ENCODE assay signal across 16 mouse cellular contexts in genomic region chr1:133162981-133163380, GRCm38 (mm10). TPM values are rescaled to one million over a fixed set of nuclear protein-coding genes. Genes with fewer than 3 reads are reported as not detected.
DNase-seq lines count a peak whose midpoint lies in the region; ATAC-seq and TF ChIP-seq lines count a peak whose summit lies in the region.
"Had no signal": no experiment of that assay in that cellular context is flagged by ENCODE, and none has a peak within 500 bp of the region (broad histone marks: within the 10 kb centered on the region; RNA-seq: fewer than 3 reads in every experiment).

No protein-coding gene starts in this region.

- H3K27ac ChIP-seq in hindbrain, embryonic 14.5 days: no peak overlapping the region
- H3K27ac ChIP-seq in hindbrain, postnatal 0 days: no peak overlapping the region
- no peak overlapping the region for H3K27ac ChIP-seq in embryonic facial prominence, embryonic 15.5 days (replicated peaks)
- H3K27ac ChIP-seq in neural tube, embryonic 13.5 days (replicated peaks): no peak overlapping the region
- H3K27ac ChIP-seq: hindbrain, embryonic 15.5 days; liver, embryonic 13.5 days had no signal

- DNase-seq in hindbrain, embryonic 14.5 days (ENCODE audit: low spot score): no peak
- DNase-seq in hindbrain, postnatal 0 days (ENCODE audit: low spot score): no peak
- DNase-seq in 3T3-L1 (ENCODE audit: low read depth, low spot score): peak; percentile 20
- DNase-seq in cerebellum, adult 11-12 months: no peak
- DNase-seq in layer of hippocampus, postnatal 36 days: no peak
- DNase-seq: cerebellum, adult 8-10 months; gastrocnemius, postnatal 36 days; liver, embryonic 13.5 days; right cerebral cortex, postnatal 25 days had no signal

- H3K4me2 ChIP-seq in hindbrain, embryonic 14.5 days (replicated peaks): no peak overlapping the region
- no peak overlapping the region for H3K4me2 ChIP-seq in hindbrain, postnatal 0 days (ENCODE audit: low read depth, low read length)
- no peak overlapping the region for H3K4me2 ChIP-seq in embryonic facial prominence, embryonic 15.5 days (replicated peaks)
- peak overlapping the region; percentile 95; the same call in 1 of the 2 replicates for H3K4me2 ChIP-seq in neural tube, embryonic 13.5 days

- H3K36me3 ChIP-seq in hindbrain, embryonic 14.5 days (replicated peaks; ENCODE audit: control insufficient read depth, insufficient read depth): no peaks in the 10 kb centered on the region
- H3K36me3 ChIP-seq in hindbrain, postnatal 0 days (ENCODE audit: insufficient read depth, low read length): no peaks in the 10 kb centered on the region
- H3K36me3 ChIP-seq in embryonic facial prominence, embryonic 15.5 days: no peaks in the 10 kb centered on the region
- no peaks in the 10 kb centered on the region for H3K36me3 ChIP-seq in neural tube, embryonic 13.5 days
- H3K36me3 ChIP-seq: heart, embryonic 12.5 days; hindbrain, embryonic 15.5 days; liver, embryonic 13.5 days had no signal

- H3K9ac ChIP-seq in hindbrain, embryonic 14.5 days: no peak overlapping the region
- H3K9ac ChIP-seq in hindbrain, postnatal 0 days (replicated peaks; ENCODE audit: low read length): no peak overlapping the region
- H3K9ac ChIP-seq in embryonic facial prominence, embryonic 15.5 days: no peak overlapping the region
- H3K9ac ChIP-seq in neural tube, embryonic 13.5 days: no peak overlapping the region

- no peaks in the 10 kb centered on the region for H3K9me3 ChIP-seq in hindbrain, embryonic 14.5 days (ENCODE audit: control insufficient read depth, low read length)
- no peaks in the 10 kb centered on the region for H3K9me3 ChIP-seq in hindbrain, postnatal 0 days (ENCODE audit: low read length)
- no peaks in the 10 kb centered on the region for H3K9me3 ChIP-seq in embryonic facial prominence, embryonic 15.5 days (replicated peaks)
- no peaks in the 10 kb centered on the region for H3K9me3 ChIP-seq in neural tube, embryonic 13.5 days
- H3K9me3 ChIP-seq: heart, embryonic 12.5 days; hindbrain, embryonic 15.5 days; liver, embryonic 13.5 days; megakaryocyte, embryonic 14.5 days had no signal

- peaks cover 39% of the 10 kb centered on the region for H3K27me3 ChIP-seq in hindbrain, embryonic 14.5 days (ENCODE audit: control insufficient read depth, insufficient read depth, low read length)
- no peaks in the 10 kb centered on the region; the same call in 1 of the 2 replicates for H3K27me3 ChIP-seq in hindbrain, postnatal 0 days (ENCODE audit: insufficient read depth, low read length)
- peaks cover 41% of the 10 kb centered on the region for H3K27me3 ChIP-seq in embryonic facial prominence, embryonic 15.5 days
- peaks cover 82% of the 10 kb centered on the region for H3K27me3 ChIP-seq in neural tube, embryonic 13.5 days

- peaks cover 16% of the 10 kb centered on the region for H3K4me1 ChIP-seq in hindbrain, embryonic 14.5 days (replicated peaks; ENCODE audit: control insufficient read depth, insufficient read depth, low read length)
- H3K4me1 ChIP-seq in hindbrain, postnatal 0 days (ENCODE audit: insufficient read depth, low read length): peaks cover 5% of the 10 kb centered on the region; the same call in 1 of the 2 replicates
- peaks cover 27% of the 10 kb centered on the region for H3K4me1 ChIP-seq in embryonic facial prominence, embryonic 15.5 days
- H3K4me1 ChIP-seq in neural tube, embryonic 13.5 days (replicated peaks): peaks cover 24% of the 10 kb centered on the region

- ATAC-seq in hindbrain, embryonic 14.5 days (ENCODE audit: low FRiP score): no peak
- ATAC-seq in hindbrain, postnatal 0 days: no peak
- no peak for ATAC-seq in embryonic facial prominence, embryonic 15.5 days (ENCODE audit: insufficient number of reproducible peaks, low FRiP score, low TSS enrichment, low read depth)
- no peak for ATAC-seq in neural tube, embryonic 13.5 days (ENCODE audit: low read depth)

- TF ChIP-seq CTCF in hindbrain, postnatal 0 days (IDR thresholded peaks at IDR 0.05; ENCODE audit: low read depth): no peak

- 60% methylated on average over 8 of the region's 8 CpGs for WGBS in hindbrain, embryonic 14.5 days
- 53% methylated on average over 8 of the region's 8 CpGs for WGBS in hindbrain, postnatal 0 days
- 48% methylated on average over 8 of the region's 8 CpGs for WGBS in embryonic facial prominence, embryonic 15.5 days
- WGBS in neural tube, embryonic 13.5 days: 32% methylated on average over 8 of the region's 8 CpGs

- 0 out of 2 replicates have a peak overlapping the region, but pooled peaks have one; percentile 47 for H3K4me3 ChIP-seq in hindbrain, embryonic 14.5 days (replicated peaks; ENCODE audit: low read length)
- no peak overlapping the region for H3K4me3 ChIP-seq in hindbrain, postnatal 0 days (ENCODE audit: low read length)
- peak overlapping the region; percentile 57; the same call in 1 of the 2 replicates for H3K4me3 ChIP-seq in embryonic facial prominence, embryonic 15.5 days (replicated peaks)
- no peak overlapping the region for H3K4me3 ChIP-seq in neural tube, embryonic 13.5 days
- H3K4me3 ChIP-seq: erythroblast, embryonic 14.5 days had no signal

RNA-seq across cellular contexts. Expression of gene Plekha6, which starts 1.0 kb away (rescaled TPM):
- 21.4 and 22.2 TPM in 2 replicates for polyA plus RNA-seq in hindbrain, embryonic 14.5 days (2014; fragmentation: Nextera tagmentation; extraction: Ambion mirVana)
- 41.0 and 44.1 TPM in 2 replicates for total RNA-seq in hindbrain, postnatal 0 days (2014; rRNA removed)
- 9.7 TPM in 2 replicates for polyA plus RNA-seq in hindbrain, postnatal 0 days (2015; fragmentation: Nextera tagmentation; extraction: Ambion mirVana)
- polyA plus RNA-seq in embryonic facial prominence, embryonic 15.5 days (2015; fragmentation: Nextera tagmentation; extraction: Ambion mirVana): 7.2 and 7.8 TPM in 2 replicates
- 25.8 and 27.4 TPM in 2 replicates for polyA plus RNA-seq in neural tube, embryonic 13.5 days (2015; fragmentation: Nextera tagmentation; extraction: Ambion mirVana)
- 10 to 100 TPM; 48.4 to 51.8 TPM for total RNA-seq in layer of hippocampus, postnatal 36 days (2021)
- polyA plus RNA-seq: CD4-positive, CD25-positive, alpha-beta regulatory T cell, adult 4 months had no signal

RNA-seq across cellular contexts. Expression of gene Ppp1r15b, which starts 32.0 kb away (rescaled TPM):
- polyA plus RNA-seq in hindbrain, embryonic 14.5 days (2014; fragmentation: Nextera tagmentation; extraction: Ambion mirVana): 29.6 and 36.0 TPM in 2 replicates
- total RNA-seq in hindbrain, postnatal 0 days (2014; rRNA removed): 37.4 and 46.9 TPM in 2 replicates
- polyA plus RNA-seq in hindbrain, postnatal 0 days (2015; fragmentation: Nextera tagmentation; extraction: Ambion mirVana): 15.9 and 17.0 TPM in 2 replicates
- 34.8 and 35.6 TPM in 2 replicates for polyA plus RNA-seq in embryonic facial prominence, embryonic 15.5 days (2015; fragmentation: Nextera tagmentation; extraction: Ambion mirVana)
- 27.8 and 30.8 TPM in 2 replicates for polyA plus RNA-seq in neural tube, embryonic 13.5 days (2015; fragmentation: Nextera tagmentation; extraction: Ambion mirVana)
- total RNA-seq in layer of hippocampus, postnatal 36 days (2021): 10 to 100 TPM; 42.5 to 44.2 TPM

Comparison
In these comparisons a context has a peak if more than half of its experiments do, and no peak if none do; other contexts are left out.
1. H3K4me3 ChIP-seq: peak in hindbrain, embryonic 14.5 days (single experiment) and embryonic facial prominence, embryonic 15.5 days (single experiment); none in hindbrain, postnatal 0 days (single experiment) and neural tube, embryonic 13.5 days (single experiment).